Mouse (Mus musculus): ENCODE measurements around the gene Tec. TPM values are rescaled to one million over a fixed set of nuclear protein-coding genes. Genes with fewer than 3 reads are reported as not detected.

Tec gene
- polyA plus RNA-seq, 1 experiment = 0.44 TPM

- TF ChIP-seq GATA1 (IDR thresholded peaks at IDR 0.05; ENCODE audit: low read length) = no peak
Observed at GRCm38 (mm10) chr5:72867036-72867672, 1.1 kb downstream of the Tec start.

- TF ChIP-seq GATA1 (IDR thresholded peaks at IDR 0.05; ENCODE audit: low read length) = no peak
Observed at GRCm38 (mm10) chr5:72866260-72866905, 1.9 kb downstream of the Tec start.

GRCm38 (mm10) chr5:72864654-72865178, 3.6 kb downstream of the Tec start:
- no peak for TF ChIP-seq GATA1 (IDR thresholded peaks at IDR 0.05; ENCODE audit: low read length)

GRCm38 (mm10) chr5:72863166-72863565, 5.1 kb downstream of the Tec start:
- no peak for TF ChIP-seq GATA1 (IDR thresholded peaks at IDR 0.05; ENCODE audit: low read length)

GRCm38 (mm10) chr5:72861726-72862385, 6.4 kb downstream of the Tec start:
- TF ChIP-seq GATA1 (IDR thresholded peaks at IDR 0.05; ENCODE audit: low read length) = no peak

GRCm38 (mm10) chr5:72860899-72861298, 7.4 kb downstream of the Tec start:
- TF ChIP-seq GATA1 (IDR thresholded peaks at IDR 0.05; ENCODE audit: low read length) = no peak

GRCm38 (mm10) chr5:72858306-72858705, 10.0 kb downstream of the Tec start:
- no peak for TF ChIP-seq GATA1 (IDR thresholded peaks at IDR 0.05; ENCODE audit: low read length)

- TF ChIP-seq GATA1 (IDR thresholded peaks at IDR 0.05; ENCODE audit: low read length) = no peak
Observed at GRCm38 (mm10) chr5:72857756-72858155, 10.5 kb downstream of the Tec start.

- no peak for TF ChIP-seq GATA1 (IDR thresholded peaks at IDR 0.05; ENCODE audit: low read length)
Observed at GRCm38 (mm10) chr5:72856255-72856878, 11.9 kb downstream of the Tec start.

GRCm38 (mm10) chr5:72855685-72856124, 12.6 kb downstream of the Tec start:
- no peak for TF ChIP-seq GATA1 (IDR thresholded peaks at IDR 0.05; ENCODE audit: low read length)

GRCm38 (mm10) chr5:72854141-72854990, 13.9 kb downstream of the Tec start:
- TF ChIP-seq GATA1 (IDR thresholded peaks at IDR 0.05; ENCODE audit: low read length) = no peak

GRCm38 (mm10) chr5:72853365-72853764, 14.9 kb downstream of the Tec start:
- no peak for TF ChIP-seq GATA1 (IDR thresholded peaks at IDR 0.05; ENCODE audit: low read length)

- TF ChIP-seq GATA1 (IDR thresholded peaks at IDR 0.05; ENCODE audit: low read length) = no peak
Observed at GRCm38 (mm10) chr5:72852301-72852995, 15.8 kb downstream of the Tec start.

- TF ChIP-seq GATA1 (IDR thresholded peaks at IDR 0.05; ENCODE audit: low read length) = peak; percentile 98
Observed at GRCm38 (mm10) chr5:72851674-72852098, 16.6 kb downstream of the Tec start.

All from G1E-ER4 (cell line).